Mouse (Mus musculus) granulocyte monocyte progenitor cell, adult 5-6 weeks (primary cell): ENCODE measurements at regions not wholly inside any gene's neighbourhood (a gene's known extent, or its start where the extent isn't known, plus 50 kb on each side); places are given as distances from the start of the nearest gene placed in this dataset.

Experiments used
- ATAC-seq: replicated peaks from 2 replicates; pipeline ENCODE4 v1.8.0; 2016; ENCODE audit warnings: mild to moderate bottlenecking, moderate TSS enrichment, inconsistent platforms; ENCODE audit not compliant: poor library complexity, severe bottlenecking

DNA sequence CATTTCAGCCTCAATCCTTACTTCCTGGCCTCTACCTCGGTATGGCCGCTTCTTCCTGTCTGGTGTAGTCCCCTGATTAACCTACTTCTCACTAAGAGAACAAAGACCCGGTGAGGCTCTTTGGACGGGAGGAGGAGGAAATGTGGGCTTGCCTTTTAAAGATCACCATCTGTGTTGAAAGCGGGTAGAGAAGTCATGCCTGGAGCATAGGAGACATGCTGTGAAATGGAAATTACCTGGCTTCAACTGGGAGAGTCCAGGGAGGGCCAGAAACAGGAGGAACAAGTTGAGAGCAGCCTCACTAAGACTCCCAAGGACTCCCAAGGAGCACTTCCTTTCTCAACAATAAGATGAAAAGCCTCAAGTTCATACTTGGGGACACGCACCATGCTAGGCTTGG lies 59.4 kb upstream of the E2f3 start:
- ATAC-seq = no peak

DNA sequence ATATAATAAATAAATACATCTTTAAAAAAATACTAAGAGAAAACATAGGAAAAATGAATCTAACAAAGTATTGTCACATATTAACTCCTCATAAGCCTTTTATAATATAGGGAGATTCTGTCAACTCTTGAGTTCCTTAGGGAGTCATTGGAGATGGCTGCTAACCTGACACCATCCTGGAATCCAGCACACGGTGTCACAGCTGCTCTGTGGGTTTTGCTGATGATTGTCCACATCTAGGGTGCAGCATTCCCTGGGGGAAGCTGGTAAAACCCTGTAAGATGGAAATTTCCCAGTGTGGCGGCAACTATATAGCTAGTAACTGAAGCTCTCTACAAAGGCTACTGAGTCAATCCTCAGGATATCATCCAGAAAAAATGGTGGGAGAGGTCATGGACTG lies 58.9 kb upstream of the E2f3 start:
- ATAC-seq = no peak

- ATAC-seq = peak; percentile 73
These were observed 56.9 kb upstream of the E2f3 start for GRCm38 (mm10) chr13:30042689-30043320.

DNA sequence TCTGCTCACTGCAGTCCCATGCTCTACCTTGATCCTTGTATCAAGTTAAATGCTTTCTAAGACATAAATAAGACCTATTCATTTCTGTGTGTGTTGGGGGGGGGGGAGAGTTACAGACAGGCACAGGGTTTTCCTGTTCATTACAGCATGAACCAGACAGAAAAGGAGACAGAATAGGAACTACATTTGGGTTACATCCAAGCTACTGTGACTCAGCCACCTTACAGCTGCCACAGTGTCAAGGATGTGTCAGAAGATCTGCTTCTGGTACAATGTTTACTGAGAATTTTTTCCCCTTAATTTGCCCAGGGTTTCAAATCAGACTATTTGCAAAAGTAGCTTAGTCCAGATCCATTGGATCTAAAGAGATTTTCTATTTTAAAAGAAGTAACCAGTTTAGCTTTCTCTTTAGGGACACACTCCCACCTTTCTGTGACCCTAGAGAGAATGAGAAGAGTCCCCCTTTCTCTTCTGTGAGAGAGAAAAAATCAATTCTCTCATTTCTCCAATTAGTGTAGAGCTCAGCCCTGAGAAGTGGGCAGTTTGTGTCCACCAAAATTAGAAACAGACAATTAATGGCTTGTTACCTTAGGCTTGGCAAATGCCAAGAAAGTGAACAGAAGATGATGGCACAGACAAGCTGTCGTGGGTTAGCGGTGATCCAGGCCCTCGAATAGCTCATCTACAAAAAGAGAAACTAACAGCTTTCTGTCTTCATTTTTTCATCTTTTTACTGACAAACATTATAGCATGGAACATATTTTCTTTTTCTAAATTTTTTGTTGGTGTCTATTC lies 55.8 kb upstream of the E2f3 start:
- ATAC-seq = peak; percentile 26; the same call in 1 of the 2 replicates

DNA sequence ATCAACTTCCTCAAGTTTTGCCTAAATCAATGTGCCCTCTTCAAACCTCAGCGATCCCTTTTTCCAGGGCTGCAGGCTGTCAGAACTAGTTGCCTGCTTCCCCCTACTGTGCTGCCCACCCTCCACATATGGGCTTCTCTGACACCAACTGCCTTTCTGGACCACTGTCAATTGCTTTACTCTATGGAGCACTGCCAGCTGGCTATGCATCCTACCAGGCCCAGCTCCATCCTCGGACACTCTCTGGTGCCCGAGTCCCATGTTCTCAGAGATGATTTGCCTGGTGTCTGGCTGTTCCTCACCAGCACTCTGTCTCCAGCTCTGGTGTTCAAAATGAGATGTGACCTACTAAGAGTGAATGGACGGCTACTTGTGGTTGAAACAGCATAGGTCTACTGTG lies 54.4 kb upstream of the E2f3 start:
- no peak for ATAC-seq

- no peak for ATAC-seq
These were observed 53.9 kb upstream of the E2f3 start for GRCm38 (mm10) chr13:30039791-30040190.

- ATAC-seq = no peak
These were observed 50.7 kb upstream of the E2f3 start for GRCm38 (mm10) chr13:30036561-30036960.

- ATAC-seq = no peak
These were observed 50.2 kb upstream of the E2f3 start for GRCm38 (mm10) chr13:30036071-30036470.
